Mouse (Mus musculus) brown adipose tissue, adult 24 weeks (tissue): ENCODE data around the gene Papss2. TPM values are rescaled to one million over a fixed set of nuclear protein-coding genes. Genes with fewer than 3 reads are reported as not detected.
"Not testable (repeated sequence)": the region's sequence is repeated elsewhere in the genome, so short reads cannot be mapped to it uniquely, and the experiment has no call there.

Experiments used
- H3K27ac ChIP-seq: fragments of 200-500 bp; replicated peaks from 2 replicates; pipeline ENCODE4 v1.5.1; 2012; ENCODE audit warnings: low read depth, mild to moderate bottlenecking, low read length
- H3K4me1 ChIP-seq: fragments of 200-500 bp; 2 replicates; pipeline ENCODE4 v1.6.1; 2012; ENCODE audit warnings: low read length, mixed read lengths; ENCODE audit not compliant: control insufficient read depth, insufficient read depth, insufficient read length
- H3K4me3 ChIP-seq: fragments of 200-500 bp; 2 replicates; pipeline ENCODE4 v1.5.1; 2012; ENCODE audit warnings: low read depth, mild to moderate bottlenecking, low read length, moderate library complexity; ENCODE audit not compliant: insufficient read depth
- polyA plus RNA-seq: library from polyadenylated mRNA; stranded (reverse); fragments of >200 nt; gene quantifications from 2 replicates; pipeline ENCODE4 v1.2.4, GENCODE M21; 2012; ENCODE audit not compliant: missing spikeins, insufficient read depth, insufficient read length

Gene Papss2
- polyA plus RNA-seq, 1 experiment = 9.3 TPM

DNA sequence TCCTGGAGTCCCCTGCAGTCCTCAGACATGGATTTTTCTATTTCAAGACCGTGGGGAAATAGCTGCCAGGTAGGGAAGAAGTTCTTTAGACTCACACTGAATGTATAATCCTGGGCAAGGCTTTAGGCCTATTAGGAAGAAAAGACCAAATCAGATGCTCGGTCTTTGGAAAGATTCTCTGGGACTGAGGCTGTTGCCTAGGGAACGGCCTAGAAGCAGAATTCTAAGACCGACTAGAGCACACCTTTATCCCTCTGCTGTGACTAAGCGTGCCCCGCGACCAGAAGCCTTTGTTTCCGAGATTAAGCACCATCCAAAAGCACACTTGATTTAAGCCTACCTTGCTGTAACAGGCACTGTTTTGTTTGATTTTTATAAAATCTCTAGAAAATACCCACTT is 46.4 kb downstream of the Papss2 start:
- Histone ChIP-seq H3K4me1 (no peaks in the 10 kb centered on the region), H3K27ac (no peak overlapping the region), H3K4me3 (no peak overlapping the region)

GRCm38 (mm10) chr19:32643642-32644041 is 48.1 kb downstream of the Papss2 start:
- H3K4me3 ChIP-seq = no peak overlapping the region
- H3K27ac ChIP-seq = no peak overlapping the region
- H3K4me1 ChIP-seq = no peaks in the 10 kb centered on the region

GRCm38 (mm10) chr19:32645939-32646338 is 50.3 kb downstream of the Papss2 start:
- H3K27ac ChIP-seq = no peak overlapping the region
- no peaks in the 10 kb centered on the region for H3K4me1 ChIP-seq
- no peak overlapping the region for H3K4me3 ChIP-seq

DNA sequence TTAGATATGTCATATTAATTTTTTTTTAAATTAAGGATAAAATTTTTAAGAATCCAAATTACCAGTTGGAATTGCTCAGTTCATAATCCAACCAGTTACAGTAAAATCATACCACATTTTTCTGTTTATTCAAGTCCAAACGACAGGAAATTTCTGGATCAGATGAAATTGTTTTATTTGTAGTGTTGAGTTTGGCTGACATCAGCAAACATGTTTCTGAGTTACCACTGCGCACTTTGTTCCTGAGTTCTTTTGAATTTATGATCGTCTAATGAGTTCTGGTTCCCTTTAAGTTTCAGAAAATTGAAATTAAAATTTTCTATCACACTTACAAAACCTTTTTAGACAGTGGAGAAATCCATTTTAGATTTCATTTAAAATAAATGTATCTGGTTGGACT is 50.8 kb downstream of the Papss2 start:
- Histone ChIP-seq H3K27ac (no peak overlapping the region), H3K4me3 (no peak overlapping the region), H3K4me1 (no peaks in the 10 kb centered on the region)

DNA sequence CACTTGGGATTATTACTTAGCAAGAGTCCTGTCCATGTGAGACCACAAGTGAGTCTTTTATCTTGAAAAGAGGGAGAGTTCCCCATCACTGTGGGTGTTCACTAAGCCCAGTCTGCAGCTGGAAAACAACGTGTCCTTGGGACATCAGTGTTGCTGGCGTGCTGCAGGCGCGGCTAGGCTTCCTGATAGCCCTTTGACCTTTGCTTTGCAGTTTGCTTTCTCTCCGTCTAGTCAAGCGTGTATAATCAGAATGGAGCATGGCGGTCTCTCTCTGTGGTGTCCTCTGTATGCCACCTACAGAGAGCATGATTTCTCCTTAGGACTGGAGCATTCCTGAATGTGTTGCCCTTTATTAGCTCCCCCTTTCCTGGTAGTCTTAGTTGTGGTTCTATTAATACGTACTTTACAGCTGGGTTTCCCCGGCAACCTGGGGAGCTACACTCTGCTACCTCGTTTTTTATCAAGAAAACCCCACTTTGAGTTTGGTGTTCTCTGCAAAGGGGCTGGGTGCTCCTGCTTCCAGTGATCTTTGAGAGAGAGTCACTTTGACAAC is 52.5 kb downstream of the Papss2 start:
- no peak overlapping the region for H3K4me3 ChIP-seq
- no peak overlapping the region for H3K27ac ChIP-seq
- no peaks in the 10 kb centered on the region; the same call in 1 of the 2 replicates for H3K4me1 ChIP-seq

- Histone ChIP-seq H3K27ac (no peak overlapping the region), H3K4me1 (no peaks in the 10 kb centered on the region; the same call in 1 of the 2 replicates), H3K4me3 (no peak overlapping the region)
These were observed 55.5 kb downstream of the Papss2 start for GRCm38 (mm10) chr19:32651046-32651445.

- Histone ChIP-seq H3K27ac (no peak overlapping the region), H3K4me3 (no peak overlapping the region), H3K4me1 (no peaks in the 10 kb centered on the region; the same call in 1 of the 2 replicates)
These were observed 57.5 kb downstream of the Papss2 start for GRCm38 (mm10) chr19:32653122-32653521.

DNA sequence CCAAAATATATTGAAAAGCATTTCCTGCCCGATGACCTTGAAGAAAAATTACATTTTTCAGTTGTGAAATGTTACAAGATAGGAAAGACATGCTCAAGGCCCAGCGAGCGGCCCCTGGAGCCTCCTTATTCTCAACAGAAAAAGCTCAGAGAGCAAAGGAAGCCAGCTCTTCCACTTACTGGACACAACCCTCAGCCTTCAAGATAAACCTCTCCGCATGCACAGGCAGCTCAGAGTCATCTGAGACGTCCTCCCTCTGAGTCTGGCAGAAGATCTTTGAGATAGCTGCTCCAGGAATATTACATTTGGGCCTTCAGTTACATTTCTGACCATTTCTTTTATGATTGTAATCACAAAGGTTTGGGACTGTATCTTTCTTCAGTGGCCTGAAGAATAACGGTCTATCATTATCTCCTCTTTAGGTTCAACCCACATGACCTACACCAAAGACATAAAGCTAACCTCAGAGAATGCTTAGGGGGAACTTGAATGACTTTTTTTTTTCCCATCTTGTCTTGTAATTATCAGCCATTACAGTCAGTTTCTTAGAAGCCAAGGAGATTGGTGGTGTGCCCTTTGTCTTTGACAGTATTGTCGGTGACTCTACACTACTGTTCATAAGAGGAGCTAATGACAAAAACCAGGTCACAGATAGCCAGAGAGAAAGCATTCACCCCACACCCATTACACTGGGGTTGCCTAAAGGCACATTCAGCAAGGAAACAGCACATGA is 58.2 kb downstream of the Papss2 start:
- H3K4me3 ChIP-seq = no peak overlapping the region
- H3K4me1 ChIP-seq = no peaks in the 10 kb centered on the region; the same call in 1 of the 2 replicates
- no peak overlapping the region for H3K27ac ChIP-seq

DNA sequence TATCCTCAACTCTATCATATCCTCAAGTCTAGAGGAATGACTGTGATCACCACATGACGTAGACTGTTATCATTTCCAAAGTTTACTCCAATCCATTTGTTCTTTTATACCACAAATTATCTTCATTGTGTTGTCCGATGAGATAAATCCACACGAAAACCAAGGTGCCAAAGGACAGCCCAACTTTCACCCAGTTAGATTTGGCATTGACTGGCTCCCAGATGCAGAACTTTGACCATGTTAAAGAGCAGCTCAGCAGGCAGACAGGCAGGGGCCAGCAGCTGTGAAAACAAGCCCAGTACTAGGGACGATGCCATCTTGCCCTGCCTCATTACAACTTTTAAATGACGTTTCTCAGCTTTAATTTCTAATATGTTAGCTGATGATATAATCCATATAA is 63.8 kb downstream of the Papss2 start:
- H3K27ac ChIP-seq = no peak overlapping the region
- H3K4me1 ChIP-seq = no peaks in the 10 kb centered on the region
- H3K4me3 ChIP-seq = no peak overlapping the region

- Histone ChIP-seq H3K4me1 (no peaks in the 10 kb centered on the region), H3K27ac (no peak overlapping the region), H3K4me3 (no peak overlapping the region)
These were observed 67.3 kb downstream of the Papss2 start for GRCm38 (mm10) chr19:32662936-32663335.

DNA sequence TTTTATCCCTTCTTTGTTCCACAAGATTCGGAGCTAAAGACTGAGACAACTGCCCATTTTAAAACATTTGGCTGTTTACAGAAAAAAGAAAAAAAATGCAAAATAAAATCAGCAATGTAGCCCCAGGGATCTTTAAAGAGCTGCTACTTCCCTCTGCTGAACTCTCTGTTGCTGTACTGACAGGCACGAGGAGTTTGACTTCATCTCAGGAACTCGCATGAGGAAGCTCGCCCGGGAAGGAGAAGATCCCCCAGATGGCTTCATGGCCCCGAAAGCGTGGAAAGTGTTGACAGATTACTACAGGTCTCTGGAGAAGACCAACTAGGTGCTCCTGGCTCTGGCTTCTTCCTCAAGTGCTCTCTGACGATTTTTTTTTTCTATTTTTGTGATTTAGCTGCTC is 69.7 kb downstream of the Papss2 start:
- Histone ChIP-seq H3K27ac (no peak overlapping the region), H3K4me3 (no peak overlapping the region), H3K4me1 (no peaks in the 10 kb centered on the region)

- H3K4me1 ChIP-seq, H3K4me3 ChIP-seq, H3K27ac ChIP-seq: not testable (repeated sequence)
These were observed 72.2 kb downstream of the Papss2 start for GRCm38 (mm10) chr19:32667830-32668229.

DNA sequence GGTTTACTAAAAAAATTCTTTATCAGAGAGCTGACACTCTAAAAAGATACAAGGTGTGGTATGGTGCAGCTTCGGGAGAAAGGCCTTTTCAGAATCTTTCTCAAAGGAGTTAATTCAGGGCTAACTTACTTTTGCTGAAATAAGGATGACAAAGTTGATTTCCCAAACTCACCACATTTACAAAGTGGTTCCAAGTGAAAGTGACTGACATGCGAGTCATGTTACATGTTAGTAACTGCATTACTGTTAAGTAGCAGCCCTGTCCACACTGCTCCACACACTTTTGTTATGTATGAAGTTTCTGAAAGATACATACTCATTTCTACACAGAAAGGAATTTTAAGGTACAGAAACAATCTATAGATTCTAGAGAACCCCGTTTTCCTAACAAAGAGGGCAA is 80.2 kb downstream of the Papss2 start:
- Histone ChIP-seq H3K27ac (no peak overlapping the region), H3K4me1 (no peaks in the 10 kb centered on the region), H3K4me3 (no peak overlapping the region)

GRCm38 (mm10) chr19:32680894-32681293 is 85.3 kb downstream of the Papss2 start:
- H3K4me3 ChIP-seq = peak overlapping the region; percentile 35; the same call in 1 of the 2 replicates
- no peak overlapping the region for H3K27ac ChIP-seq
- no peaks in the 10 kb centered on the region for H3K4me1 ChIP-seq

- Histone ChIP-seq H3K4me3 (no peak overlapping the region), H3K27ac (no peak overlapping the region), H3K4me1 (no peaks in the 10 kb centered on the region)
These were observed 87.5 kb downstream of the Papss2 start for GRCm38 (mm10) chr19:32683081-32683480.

- no peak overlapping the region for H3K27ac ChIP-seq
- no peaks in the 10 kb centered on the region for H3K4me1 ChIP-seq
- H3K4me3 ChIP-seq = no peak overlapping the region
These were observed 92.1 kb downstream of the Papss2 start for GRCm38 (mm10) chr19:32687721-32688120.
